Mouse (Mus musculus) G1E (cell line): ENCODE measurements around the gene Pbx4.

Experiments
- CTCF ChIP-seq: IDR thresholded peaks from 2 replicates; pipeline ENCODE4 v1.5.1; 2012; ENCODE audit warnings: low read depth, low read length, inconsistent platforms, mixed read lengths
- GATA1 ChIP-seq: IDR thresholded peaks from 2 replicates; pipeline ENCODE4 v1.6.1; 2012; ENCODE audit warnings: borderline replicate concordance, low read length, inconsistent platforms, mixed read lengths
- TAL1 ChIP-seq: conservative IDR thresholded peaks from 2 replicates; pipeline ENCODE4 v1.6.1; 2012; ENCODE audit warnings: low read depth, low read length, inconsistent platforms, mixed read lengths

GRCm38 (mm10) chr8:69808864-69809403, 23.4 kb upstream of the Pbx4 start:
- TF ChIP-seq CTCF (no peak), TAL1 (no peak), GATA1 (no peak)
